Mouse (Mus musculus): Measurements from ENCODE around the gene Gm6902. TPM values are rescaled to one million over a fixed set of nuclear protein-coding genes. Genes with fewer than 3 reads are reported as not detected.
"Not testable (repeated sequence)": the region's sequence is repeated elsewhere in the genome, so short reads cannot be mapped to it uniquely, and the experiment has no call there.

Gene Gm6902
- polyA plus RNA-seq (2011; ENCODE audit: insufficient read depth, insufficient read length, low replicate concordance, missing spikeins), result not detected in 2 replicates

GRCm38 (mm10) chr7:23278800-23279199, at the start of gene Gm6902:
Gene Gm6902, minus strand, starts transcription at chr7:23278900.
- H3K27ac ChIP-seq (ENCODE audit: control insufficient read depth, insufficient read depth, low read depth, low read length, poor library complexity); H3K4me3 ChIP-seq (replicated peaks; ENCODE audit: control insufficient read depth, low read depth, low read length); H3K4me1 ChIP-seq (ENCODE audit: control insufficient read depth, insufficient read depth, low read length): not testable (repeated sequence)
- no CpG with 5 or more reads among the region's 2 CpGs for WGBS

- not testable (repeated sequence) for H3K4me1 ChIP-seq (ENCODE audit: control insufficient read depth, insufficient read depth, low read length); H3K27ac ChIP-seq (ENCODE audit: control insufficient read depth, insufficient read depth, low read depth, low read length, poor library complexity); H3K4me3 ChIP-seq (replicated peaks; ENCODE audit: control insufficient read depth, low read depth, low read length)
- 79% methylated on average over 3 of the region's 3 CpGs for WGBS
Observed at GRCm38 (mm10) chr7:23300892-23301291, 22.2 kb upstream of the Gm6902 start, which contains the start of gene Nlrp4e. Gene Nlrp4e, plus strand, starts transcription at chr7:23301192.

DNA sequence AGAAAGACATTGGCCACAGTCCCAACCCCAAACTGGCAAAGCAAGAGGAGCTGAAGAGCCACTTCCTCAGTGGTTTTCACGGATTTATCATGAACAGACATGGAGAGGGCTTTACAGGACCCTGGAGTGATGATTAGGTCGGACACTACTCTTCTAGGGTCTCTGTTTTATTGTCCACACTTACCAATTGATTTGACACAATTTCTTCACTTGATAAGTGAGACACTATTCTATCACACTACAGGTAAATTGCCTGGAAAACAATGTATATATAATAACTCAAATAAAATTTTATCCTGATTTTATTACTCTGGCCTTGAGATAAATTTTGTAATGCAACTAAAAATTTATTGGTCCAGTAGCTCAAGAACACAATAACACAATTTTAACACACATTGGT, 27.1 kb downstream of the Gm6902 start, which contains the start of gene Vmn1r166:
Gene Vmn1r166, minus strand, starts transcription at position 101 of the 400 bp plus-strand sequence.
- not testable (repeated sequence) for H3K27ac ChIP-seq (ENCODE audit: control insufficient read depth, insufficient read depth, low read depth, low read length, poor library complexity); H3K4me1 ChIP-seq (ENCODE audit: control insufficient read depth, insufficient read depth, low read length); H3K4me3 ChIP-seq (replicated peaks; ENCODE audit: control insufficient read depth, low read depth, low read length)
- WGBS, result no CpG with 5 or more reads among the region's 2 CpGs

Other genes starting within 250 kb of the Gm6902 start
- not detected in 2 replicates for gene Vmn1r163, start 223.4 kb downstream of the Gm6902 start, polyA plus RNA-seq (2011; ENCODE audit: insufficient read depth, insufficient read length, low replicate concordance, missing spikeins)
- not detected in 2 replicates for gene Gm8720, start 211.4 kb downstream of the Gm6902 start, polyA plus RNA-seq (2011; ENCODE audit: insufficient read depth, insufficient read length, low replicate concordance, missing spikeins)
- 2.6 TPM in 1 of 2 replicates, not detected in the other for gene Gm10662, start 134.4 kb downstream of the Gm6902 start, polyA plus RNA-seq (2011; ENCODE audit: insufficient read depth, insufficient read length, low replicate concordance, missing spikeins)
- gene Vmn1r165, start 61.6 kb downstream of the Gm6902 start, polyA plus RNA-seq (2011; ENCODE audit: insufficient read depth, insufficient read length, low replicate concordance, missing spikeins), result not detected in 2 replicates
- gene Vmn1r166, start 27.2 kb downstream of the Gm6902 start, polyA plus RNA-seq (2011; ENCODE audit: insufficient read depth, insufficient read length, low replicate concordance, missing spikeins), result not detected in 2 replicates
- 1.5 TPM in 1 of 2 replicates, not detected in the other for gene Nlrp4e, start 22.3 kb upstream of the Gm6902 start, polyA plus RNA-seq (2011; ENCODE audit: insufficient read depth, insufficient read length, low replicate concordance, missing spikeins)
- not detected in 2 replicates for gene Nlrp5, start 107.0 kb upstream of the Gm6902 start, polyA plus RNA-seq (2011; ENCODE audit: insufficient read depth, insufficient read length, low replicate concordance, missing spikeins)
- not detected in 2 replicates for gene Vmn1r167, start 228.3 kb upstream of the Gm6902 start, polyA plus RNA-seq (2011; ENCODE audit: insufficient read depth, insufficient read length, low replicate concordance, missing spikeins)

Measured in bone marrow, adult 2 months (tissue).